Comparison of ENCODE assay signal across 20 mouse cellular contexts in the genomic region with DNA sequence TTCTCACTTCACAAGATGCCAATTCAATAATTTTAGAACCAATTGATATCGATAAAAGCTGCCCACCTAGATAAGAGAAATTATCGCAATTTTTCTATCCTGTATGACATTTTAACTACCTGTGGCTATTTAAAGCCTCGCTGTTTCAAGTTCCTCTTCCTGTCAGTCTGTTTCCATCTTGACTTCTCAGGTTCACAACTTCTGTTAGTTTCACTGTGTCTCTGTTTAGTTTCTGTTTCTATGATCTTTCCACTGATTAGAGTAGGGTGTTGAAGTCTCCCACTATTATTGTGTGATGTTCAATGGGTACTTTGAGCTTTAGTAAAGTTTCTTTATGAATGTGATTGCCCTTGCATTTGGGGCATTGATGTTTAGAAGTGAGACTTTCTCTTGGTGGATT.
DNase-seq lines count a peak whose midpoint lies in the region; ATAC-seq lines count a peak whose summit lies in the region.
"Had no signal": no experiment of that assay in that cellular context is flagged by ENCODE, and none has a peak within 500 bp of the region (broad histone marks: within the 10 kb centered on the region; RNA-seq: fewer than 3 reads in every experiment).

No protein-coding gene starts in this region.

- H3K4me3 ChIP-seq in hindbrain, embryonic 16.5 days (ENCODE audit: low read length) = no peak overlapping the region
- no peak overlapping the region for H3K4me3 ChIP-seq in forebrain, embryonic 15.5 days
- H3K4me3 ChIP-seq: embryonic facial prominence, embryonic 10.5 days; heart, embryonic 10.5 days had no signal

- no peak overlapping the region for H3K27ac ChIP-seq in hindbrain, embryonic 16.5 days (ENCODE audit: low read depth, low read length)
- no peak overlapping the region for H3K27ac ChIP-seq in forebrain, embryonic 15.5 days (replicated peaks)
- H3K27ac ChIP-seq: embryonic facial prominence, embryonic 10.5 days; heart, embryonic 10.5 days; hindbrain, embryonic 14.5 days had no signal

- ATAC-seq in activated CD4-positive, CD25-positive, alpha-beta regulatory T cell, adult 4 months = peak; percentile 91
- peak; percentile 95 for ATAC-seq in inflammation-experienced regulatory T-cells, adult 6 months
- ATAC-seq in granulocyte monocyte progenitor cell, adult 5-6 weeks (replicated peaks; ENCODE audit: poor library complexity, severe bottlenecking) = no peak
- ATAC-seq in hindbrain, embryonic 16.5 days = no peak
- ATAC-seq in forebrain, embryonic 15.5 days (replicated peaks) = no peak
- ATAC-seq: forebrain, embryonic 14.5 days; Patski had no signal

- DNase-seq in CD4-positive, CD25-positive, alpha-beta regulatory T cell, adult 2 months (ENCODE audit: low read depth, low spot score) = peak; percentile 50
- peak; percentile 34 for DNase-seq in splenic B cell, adult 2 months (ENCODE audit: low read depth, low spot score)
- DNase-seq in left cerebral cortex, postnatal 36 days (ENCODE audit: low spot score in 2 of 2) = no peak
- DNase-seq: adrenal gland, adult 2 months; adrenal gland, postnatal 25 days; cerebellum, adult 18-20 months; cerebellum, adult 9-11 months; cerebellum, postnatal 36 days; gastrocnemius, postnatal 36 days; kidney, adult 18-20 months had no signal

- H3K4me2 ChIP-seq in hindbrain, embryonic 16.5 days (ENCODE audit: low read length) = no peak overlapping the region
- no peak overlapping the region for H3K4me2 ChIP-seq in forebrain, embryonic 15.5 days (replicated peaks)
- H3K4me2 ChIP-seq: hindbrain, embryonic 14.5 days had no signal

- H3K27me3 ChIP-seq in splenic B cell, adult 2 months (ENCODE audit: control insufficient read depth, insufficient read depth, low read length, poor library complexity, severe bottlenecking) = no peaks in the 10 kb centered on the region
- no peaks in the 10 kb centered on the region for H3K27me3 ChIP-seq in hindbrain, embryonic 16.5 days (replicated peaks; ENCODE audit: control insufficient read depth, insufficient read depth, low read length)
- no peaks in the 10 kb centered on the region for H3K27me3 ChIP-seq in forebrain, embryonic 15.5 days
- H3K27me3 ChIP-seq: Patski had no signal

- no peaks in the 10 kb centered on the region for H3K4me1 ChIP-seq in hindbrain, embryonic 16.5 days (ENCODE audit: control insufficient read depth, insufficient read depth, low read depth, low read length)
- no peaks in the 10 kb centered on the region for H3K4me1 ChIP-seq in forebrain, embryonic 15.5 days
- H3K4me1 ChIP-seq: embryonic facial prominence, embryonic 10.5 days; heart, embryonic 10.5 days had no signal

- intact Hi-C loops in left cerebral cortex, postnatal 36 days (cut with DNase I) = no loop called here

- no peaks in the 10 kb centered on the region for H3K9me3 ChIP-seq in hindbrain, embryonic 16.5 days (ENCODE audit: control insufficient read depth, low read length)
- H3K9me3 ChIP-seq in forebrain, embryonic 15.5 days = no peaks in the 10 kb centered on the region
- H3K9me3 ChIP-seq: embryonic facial prominence, embryonic 10.5 days; heart, embryonic 10.5 days had no signal

- 94% methylated on average over 3 of the region's 3 CpGs for WGBS in hindbrain, embryonic 16.5 days
- WGBS in forebrain, embryonic 15.5 days = 94% methylated on average over 3 of the region's 3 CpGs

- H3K9ac ChIP-seq in hindbrain, embryonic 16.5 days (ENCODE audit: low read depth, low read length) = no peak overlapping the region
- H3K9ac ChIP-seq in forebrain, embryonic 15.5 days (replicated peaks) = no peak overlapping the region
- H3K9ac ChIP-seq: hindbrain, embryonic 14.5 days had no signal

- H3K36me3 ChIP-seq in splenic B cell, adult 2 months (ENCODE audit: control insufficient read depth, insufficient read depth, low read length, poor library complexity, severe bottlenecking) = no peaks in the 10 kb centered on the region
- H3K36me3 ChIP-seq in hindbrain, embryonic 16.5 days (ENCODE audit: control insufficient read depth, insufficient read depth, low read length) = no peaks in the 10 kb centered on the region
- no peaks in the 10 kb centered on the region for H3K36me3 ChIP-seq in forebrain, embryonic 15.5 days
- H3K36me3 ChIP-seq: embryonic facial prominence, embryonic 10.5 days; heart, embryonic 10.5 days had no signal

Comparison
In these comparisons a context has a peak if more than half of its experiments do, and no peak if none do; other contexts are left out.
1. DNase-seq: peak in CD4-positive, CD25-positive, alpha-beta regulatory T cell, adult 2 months (single experiment) and splenic B cell, adult 2 months (single experiment); none in left cerebral cortex, postnatal 36 days (0 of 2).
2. ATAC-seq: peak in activated CD4-positive, CD25-positive, alpha-beta regulatory T cell, adult 4 months (single experiment) and inflammation-experienced regulatory T-cells, adult 6 months (single experiment); none in granulocyte monocyte progenitor cell, adult 5-6 weeks (single experiment), hindbrain, embryonic 16.5 days (single experiment) and forebrain, embryonic 15.5 days (single experiment).